Mouse (Mus musculus) frontal cortex, adult 2 months (tissue): ENCODE measurements around the gene Polr1c. TPM values are rescaled to one million over a fixed set of nuclear protein-coding genes. Genes with fewer than 3 reads are reported as not detected.
A peak's percentile ranks its signal among the peaks of the same experiment; 100 is the strongest.

Source experiments
- DNase-seq, 2 experiments: peaks; one replicate each; pipeline ENCODE4 v3.0.0; 2022; ENCODE audit warnings: low spot score in 1 of 2; ENCODE audit errors: extremely low spot score in 1 of 2
- polyA plus RNA-seq: library from polyadenylated mRNA; depleted of rRNA; stranded (reverse); fragments of >200 nt; gene quantifications from 2 replicates; pipeline ENCODE4 v1.2.3, GENCODE M21; 2012

Gene Polr1c
- polyA plus RNA-seq, 1 experiment: 52.7 TPM

DNA sequence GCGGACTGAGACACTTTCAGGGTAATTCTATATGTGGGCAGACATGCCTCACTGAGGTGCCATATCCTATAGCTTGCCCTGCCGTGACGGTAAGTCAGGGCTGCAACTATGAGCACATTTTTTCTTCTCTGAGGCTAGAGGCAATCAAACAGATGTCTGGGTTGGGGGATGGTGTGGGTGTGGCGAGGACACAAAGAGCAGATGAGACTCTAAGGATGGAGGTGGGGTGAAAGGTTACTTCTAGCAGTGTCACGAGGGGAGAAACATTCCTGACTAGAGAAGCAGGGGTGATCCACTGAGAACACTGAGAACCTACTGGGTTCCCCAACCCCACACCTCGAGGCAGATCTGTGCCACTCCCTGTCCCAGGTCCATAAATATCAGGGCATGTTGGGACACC, 19.1 kb upstream of the Polr1c start:
- DNase-seq: no peak

DNA sequence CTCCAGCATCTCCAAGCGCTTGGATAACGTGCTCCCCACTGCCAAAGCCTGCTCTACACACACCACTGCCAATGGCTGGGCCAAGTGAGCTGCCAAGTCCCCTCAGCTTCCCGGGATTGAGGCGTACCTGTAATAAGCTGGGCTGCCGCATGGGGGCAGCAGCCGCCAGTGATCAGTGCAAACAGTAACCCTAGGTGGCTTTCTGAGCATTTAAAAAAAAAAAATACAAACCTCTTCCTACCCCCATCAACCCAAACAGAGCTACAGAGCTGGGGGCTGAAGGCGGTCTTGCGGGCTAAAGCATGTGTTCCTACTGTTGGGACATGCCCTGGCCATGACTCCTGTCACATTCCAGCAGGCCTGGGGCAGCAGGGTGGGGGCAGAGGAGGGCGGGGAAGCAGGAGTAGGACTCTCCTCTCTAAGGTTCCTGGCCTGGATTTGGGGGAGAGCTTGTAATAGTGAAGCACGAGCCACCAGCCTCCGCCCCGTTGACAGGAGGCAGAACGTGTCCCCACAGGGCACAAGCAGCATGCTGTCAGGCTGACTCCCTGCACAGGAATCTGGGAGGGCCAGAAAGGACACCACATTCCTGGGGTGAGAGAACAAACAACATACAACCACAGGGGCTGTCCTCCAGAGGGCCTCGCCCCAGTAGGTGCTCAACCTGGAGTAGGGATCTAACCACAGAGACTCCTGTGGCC, 18.2 kb upstream of the Polr1c start:
- DNase-seq: peak in 1 of 2 experiments; percentile 93

DNA sequence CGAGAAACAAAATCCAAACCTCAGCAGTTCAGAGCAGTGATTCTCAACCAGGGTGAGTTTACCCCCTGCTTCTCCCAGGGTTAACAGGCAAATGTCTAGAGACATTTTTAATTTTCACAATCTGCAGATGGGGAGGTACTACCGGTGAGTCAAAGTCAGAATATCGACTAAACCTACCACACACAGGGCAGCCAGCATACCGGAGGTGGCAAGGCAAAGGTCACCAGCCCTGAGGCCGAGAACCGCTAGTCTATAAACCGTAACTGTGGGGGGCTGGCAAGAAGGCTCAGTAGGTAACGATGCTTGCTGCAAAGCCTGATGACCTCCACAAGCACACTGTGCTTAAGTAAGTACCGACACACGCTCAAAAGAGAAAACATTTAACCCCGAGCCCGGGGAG, 17.6 kb upstream of the Polr1c start:
- no peak for DNase-seq

DNA sequence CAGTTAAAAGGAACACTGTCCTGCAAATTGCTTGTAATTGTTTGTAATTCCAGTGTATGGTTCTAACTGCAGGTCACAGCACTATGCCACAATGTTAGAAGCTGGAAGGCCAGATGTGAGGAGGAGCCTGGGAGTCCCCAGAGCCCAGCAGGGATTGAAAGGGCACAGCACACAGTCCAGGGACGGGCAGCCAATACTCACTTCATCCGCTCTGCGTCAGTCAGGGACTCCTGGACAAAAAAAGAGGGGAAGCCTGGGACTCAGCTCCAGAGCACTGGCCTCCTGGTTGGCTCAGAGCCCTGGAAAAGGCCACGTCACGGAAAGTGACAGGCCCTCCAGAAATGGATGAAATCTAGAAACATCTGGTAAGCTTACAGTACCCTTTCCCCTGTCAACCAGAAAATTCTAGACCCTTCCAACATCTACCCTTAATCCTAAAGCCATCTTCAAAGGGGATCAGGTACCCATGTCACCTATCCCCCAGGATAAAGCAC, 14.4 kb upstream of the Polr1c start:
- DNase-seq: no peak

DNA sequence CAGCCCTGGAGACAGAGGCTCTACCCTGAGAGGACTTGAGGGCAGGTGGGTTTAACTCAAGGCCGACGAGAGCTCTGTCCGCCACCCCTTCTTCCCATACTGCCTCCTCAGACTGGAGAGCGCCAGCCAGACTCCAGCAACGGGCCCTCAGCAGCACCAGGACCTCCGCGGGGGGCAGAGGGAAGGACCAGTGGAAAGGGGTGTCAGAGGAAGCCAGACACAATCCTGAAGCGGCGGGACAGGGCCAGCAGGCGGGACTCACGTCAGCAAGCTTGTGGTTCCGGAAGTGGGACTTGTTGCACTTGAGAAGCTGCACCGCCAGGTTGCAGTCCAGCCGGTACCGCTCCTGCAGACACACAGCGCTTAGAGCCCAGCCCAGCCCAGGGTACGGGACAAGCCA, 11.8 kb upstream of the Polr1c start:
- no peak for DNase-seq

DNA sequence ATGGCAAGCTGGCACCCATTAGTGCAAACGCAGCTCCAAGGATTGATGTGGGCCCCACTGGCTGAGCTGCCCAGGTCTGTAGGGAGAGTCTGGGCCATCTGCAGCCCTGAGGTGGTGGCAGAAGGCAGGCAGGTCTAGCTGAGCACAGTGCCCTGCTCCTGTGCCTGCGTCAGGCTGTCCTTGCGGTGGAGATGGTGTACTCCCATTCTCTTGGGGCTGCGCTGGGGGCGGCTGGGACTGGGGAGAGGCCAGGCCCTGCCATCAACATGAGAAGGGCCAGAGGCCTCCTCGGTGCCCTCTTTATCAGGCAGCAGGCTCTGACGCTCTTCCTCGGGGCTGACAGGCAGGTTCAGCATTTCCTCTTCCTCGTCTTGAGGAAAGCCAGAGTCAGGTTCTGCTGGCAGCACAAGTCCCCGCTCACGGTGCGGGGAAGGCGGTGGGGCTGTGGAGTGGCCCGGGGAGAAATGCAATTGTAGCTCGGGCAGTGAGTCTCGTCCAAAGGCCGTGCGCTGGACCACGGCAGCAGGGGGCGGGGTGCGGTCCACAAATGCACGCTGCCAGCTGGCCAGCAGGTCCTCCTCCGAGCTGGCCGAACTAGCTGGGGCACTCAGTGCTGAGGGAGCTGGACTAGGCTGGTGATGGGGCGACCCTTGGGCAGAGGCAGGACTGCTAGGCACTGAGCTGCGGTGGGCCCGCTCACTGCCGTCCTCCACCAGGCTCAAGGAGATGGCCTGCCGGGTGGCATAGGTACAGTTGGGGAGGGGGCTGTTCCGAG, 10.6 kb upstream of the Polr1c start:
- DNase-seq: no peak

DNA sequence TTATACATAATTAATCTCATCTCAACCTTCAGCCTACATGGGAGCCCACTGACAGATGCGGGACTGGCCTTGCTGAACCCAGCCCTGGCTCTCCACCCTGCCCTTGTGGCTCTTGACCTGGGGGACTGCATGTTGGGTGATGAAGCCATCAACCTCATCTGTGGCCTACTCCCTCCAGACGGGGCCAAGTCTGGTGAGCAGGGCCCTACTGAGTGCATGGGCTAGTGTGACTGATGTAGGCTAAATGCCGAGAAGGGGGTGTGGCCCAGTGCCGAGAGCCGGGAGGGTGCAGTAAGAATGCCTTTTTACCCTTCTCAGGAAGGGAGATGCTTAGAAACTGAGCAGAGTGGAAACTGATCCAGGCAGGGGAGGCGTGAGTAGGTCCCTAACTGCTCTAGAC, 7.3 kb upstream of the Polr1c start:
- DNase-seq: no peak

DNA sequence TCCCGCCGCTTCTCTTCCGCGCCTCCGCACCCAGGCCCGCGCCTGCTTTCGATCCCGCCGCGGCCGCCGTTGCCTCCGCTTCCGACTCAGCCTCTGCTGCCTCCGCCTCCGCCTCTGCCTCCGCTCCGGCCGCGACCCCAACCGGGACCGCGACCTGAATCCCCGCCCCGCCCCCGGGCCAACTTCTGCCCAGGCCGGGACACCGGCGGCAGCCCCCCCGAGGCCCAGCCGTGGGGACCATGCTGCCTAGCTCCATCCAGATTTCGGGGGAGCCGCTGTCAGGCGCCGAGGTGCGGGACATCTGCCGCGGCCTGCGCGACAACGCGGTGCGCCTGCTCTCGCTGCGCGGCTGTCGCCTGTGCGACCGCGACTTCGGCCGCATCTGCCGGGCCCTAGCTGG, 6.3 kb upstream of the Polr1c start:
- DNase-seq: no peak

DNA sequence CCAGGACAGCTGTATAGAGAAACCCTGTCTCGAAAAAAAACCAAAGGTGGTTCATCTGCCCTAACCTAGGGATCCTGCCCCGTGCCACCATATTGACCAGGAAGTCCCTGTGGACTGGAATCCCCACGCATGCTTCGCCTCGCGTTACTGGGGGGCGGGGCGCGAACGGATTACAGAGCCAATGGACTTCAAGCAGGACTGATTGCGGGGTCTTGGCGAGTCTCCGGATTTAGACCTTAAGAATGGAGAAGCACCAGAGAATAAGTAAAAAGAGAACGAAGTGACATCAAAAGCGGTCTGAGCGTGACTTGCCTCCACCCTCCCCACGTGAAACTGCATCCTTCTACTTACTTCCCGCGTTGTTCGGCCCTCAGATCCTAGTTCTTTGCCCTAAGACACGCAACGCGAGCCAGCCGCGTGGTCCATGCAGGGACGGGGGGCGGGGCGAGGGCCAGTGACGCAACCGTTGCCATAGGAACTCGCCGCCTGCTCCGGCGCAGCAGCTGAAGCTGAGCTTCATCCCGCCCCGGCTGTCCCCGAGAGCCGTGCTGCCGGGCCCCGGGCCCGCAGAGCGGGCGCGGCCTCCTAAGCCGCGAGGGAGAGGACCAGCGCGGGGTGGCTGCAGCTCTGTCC, 5.7 kb upstream of the Polr1c start, which contains the start of gene Lrrc73:
Gene Lrrc73 (plus strand): TSS at position 80 of the 633 bp plus-strand sequence.
- peak; percentile 86 to 97 for DNase-seq

DNA sequence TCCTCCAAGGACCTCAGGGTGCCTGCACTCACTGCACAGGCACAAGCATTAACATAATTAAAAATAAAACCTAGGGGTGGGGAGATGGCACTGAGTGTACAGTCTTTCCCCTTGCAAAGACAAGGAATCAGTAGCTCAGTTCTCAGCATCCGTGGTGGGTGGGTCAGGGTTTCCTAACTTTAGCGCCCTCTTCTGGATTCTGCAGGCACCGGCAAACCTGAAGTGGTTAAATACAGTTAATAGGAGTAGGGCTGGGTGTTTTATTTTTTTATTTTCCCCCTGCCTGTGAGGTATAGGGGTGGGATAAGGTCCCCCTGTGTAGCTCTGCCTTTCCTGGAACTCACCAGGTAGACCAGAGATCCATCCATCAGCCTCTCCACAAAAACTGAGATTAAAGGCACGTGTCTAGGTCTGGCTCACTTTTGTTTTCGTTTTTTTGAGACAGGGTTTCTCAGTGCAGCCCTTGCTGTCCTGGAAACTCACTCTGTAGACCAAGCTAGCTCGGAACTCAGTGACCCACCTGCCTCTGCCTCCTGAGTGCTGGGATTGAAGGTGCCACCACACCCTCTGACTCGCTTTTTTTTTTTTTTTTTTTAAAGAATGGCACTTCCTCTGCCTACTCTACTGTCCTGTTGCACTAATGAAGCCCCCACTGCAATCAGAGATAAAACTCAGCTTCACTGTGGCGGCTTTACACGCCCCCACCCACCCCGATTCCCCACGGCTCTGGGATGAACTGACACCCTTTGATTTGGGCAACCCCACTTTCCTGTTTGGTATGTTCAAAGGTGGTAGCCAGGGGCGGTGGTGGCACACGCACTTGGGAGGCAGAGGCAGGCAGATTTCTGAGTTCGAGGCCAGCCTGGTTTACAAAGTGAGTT, 5.0 kb upstream of the Polr1c start:
- peak in 1 of 2 experiments; percentile 64 for DNase-seq

DNA sequence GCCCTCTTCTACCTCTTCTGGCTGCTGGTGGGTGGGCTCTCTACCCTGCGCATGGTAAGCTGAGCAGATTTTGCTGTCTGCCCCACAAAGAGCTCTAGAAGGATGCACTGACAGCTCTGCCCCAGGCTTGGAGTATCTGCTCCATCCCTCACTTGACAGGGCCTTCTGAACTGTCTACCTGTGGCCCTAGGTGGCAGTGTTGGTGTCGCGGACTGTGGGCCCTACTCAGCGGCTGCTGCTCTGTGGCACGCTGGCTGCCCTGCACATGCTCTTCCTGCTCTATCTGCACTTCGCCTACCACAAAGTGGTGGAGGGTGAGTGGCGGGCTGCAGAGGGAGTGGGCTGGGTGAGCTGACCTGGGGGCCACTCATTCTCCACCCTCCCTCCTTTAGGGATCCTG, 3.3 kb upstream of the Polr1c start:
- no peak for DNase-seq

DNA sequence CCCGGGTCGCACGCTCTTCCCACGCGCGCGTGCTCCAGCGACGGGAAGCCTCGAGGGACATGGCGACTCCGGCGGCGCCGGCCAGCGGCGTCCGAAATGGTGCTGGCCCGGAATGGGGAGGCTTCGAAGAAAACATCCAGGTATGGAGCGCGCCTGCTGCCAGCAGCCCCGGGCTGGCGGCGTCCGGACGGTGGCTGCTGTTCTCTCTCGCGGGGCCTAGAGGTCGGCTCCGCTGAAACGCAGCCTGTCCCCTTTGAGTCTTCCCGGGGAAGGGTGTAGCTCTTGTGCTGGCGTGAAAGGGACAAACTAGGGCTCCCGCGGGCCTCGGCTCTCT, 302 bp upstream of the Polr1c start:
- no peak for DNase-seq

DNA sequence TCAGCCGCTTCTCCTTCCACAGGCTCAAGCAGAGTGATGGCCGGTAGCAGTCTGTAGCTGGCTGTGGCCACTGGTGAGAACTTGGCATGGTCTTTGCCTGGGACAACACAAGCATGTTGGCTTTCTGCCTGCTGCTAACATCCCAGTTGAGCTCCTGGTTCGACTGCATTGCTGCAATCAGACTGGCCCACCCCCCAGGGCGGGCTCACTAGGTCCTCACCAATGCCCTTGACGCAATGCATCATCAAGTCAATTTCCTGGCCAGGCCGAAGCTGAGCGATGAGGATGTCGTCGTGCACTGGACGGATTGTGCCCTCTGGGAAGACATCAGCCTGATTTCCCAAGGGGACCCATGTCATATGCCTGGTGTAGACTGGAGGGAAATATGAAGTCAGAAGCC, 3.3 kb downstream of the Polr1c start:
- DNase-seq: no peak

DNA sequence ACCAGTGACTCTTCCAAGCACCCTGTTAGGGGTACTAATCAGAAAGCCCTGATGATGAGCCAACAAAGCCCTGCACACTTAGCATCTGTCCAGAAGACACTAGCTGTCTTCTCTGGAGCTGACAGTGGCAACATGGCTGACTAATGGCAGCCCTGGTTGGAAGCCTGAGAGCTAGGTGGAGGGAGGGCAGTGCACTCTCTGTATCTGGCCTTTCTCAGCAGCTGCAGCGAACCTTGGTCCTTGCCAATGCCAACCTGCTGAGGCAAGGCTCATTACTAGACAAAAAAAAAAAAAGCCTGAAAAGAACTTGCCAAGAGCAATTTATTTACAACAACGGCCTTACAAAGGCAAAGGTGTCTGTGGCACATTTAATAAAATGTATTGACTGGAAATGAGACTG, 4.2 kb downstream of the Polr1c start:
- DNase-seq: no peak

DNA sequence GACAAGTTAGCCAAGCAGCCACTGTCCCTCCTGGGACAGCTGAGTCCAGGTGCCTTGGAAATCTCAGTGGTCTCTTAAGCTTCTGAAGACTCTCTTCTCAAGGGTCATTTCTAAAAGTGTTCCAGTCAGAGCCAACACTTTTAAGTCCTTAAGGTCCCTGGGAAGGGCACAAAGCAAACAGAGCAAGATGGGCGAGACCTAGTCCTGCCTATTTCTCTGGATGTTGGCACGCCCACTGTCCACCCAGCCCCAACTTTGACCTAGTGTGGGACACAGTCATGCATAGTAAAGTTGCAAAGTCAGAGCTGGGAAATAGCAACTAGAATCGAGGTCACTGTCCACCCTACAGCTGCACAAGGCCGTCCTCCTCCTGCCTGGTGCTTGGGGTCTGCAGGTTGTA, 4.9 kb downstream of the Polr1c start:
- DNase-seq: no peak

DNA sequence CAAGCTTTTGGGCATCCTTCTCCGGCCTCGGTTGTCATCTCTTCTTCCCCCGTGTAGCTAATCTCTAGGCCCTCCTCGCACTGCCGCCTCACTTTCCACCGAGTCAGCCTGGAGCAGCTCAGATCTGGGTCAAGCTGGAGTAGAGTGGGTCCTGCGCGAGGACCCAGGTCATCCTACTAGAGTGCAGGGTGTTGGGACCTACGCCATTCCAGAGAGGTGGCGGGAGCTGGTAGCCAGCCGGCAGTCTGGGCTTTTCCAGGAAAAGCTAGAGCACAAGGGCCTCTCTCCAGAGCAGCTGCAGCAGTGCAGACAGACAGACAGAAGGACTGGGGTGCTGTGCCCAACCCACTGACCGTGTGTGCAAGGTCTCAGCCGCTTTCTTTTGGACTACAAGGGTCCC, 5.6 kb downstream of the Polr1c start:
- DNase-seq: no peak

DNA sequence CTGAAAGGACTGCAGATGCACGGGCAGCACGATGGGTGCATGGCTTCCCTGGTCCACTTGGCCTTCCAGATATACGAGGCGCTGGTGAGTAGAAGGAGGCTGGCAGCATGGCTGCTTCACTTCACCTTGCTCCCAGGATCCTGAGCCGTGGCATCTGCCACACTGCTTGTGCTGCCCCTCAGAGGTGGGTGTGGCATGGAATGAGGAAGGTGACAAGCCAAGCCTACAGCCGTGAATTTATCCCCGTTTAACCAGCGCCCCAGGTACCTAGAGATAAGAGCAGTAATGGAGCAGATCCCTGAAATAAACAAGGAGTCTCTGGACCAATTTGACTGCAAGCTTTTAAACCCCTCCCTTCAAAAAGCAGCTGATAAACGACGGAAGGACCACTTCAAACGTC, 6.4 kb downstream of the Polr1c start:
- DNase-seq: no peak

DNA sequence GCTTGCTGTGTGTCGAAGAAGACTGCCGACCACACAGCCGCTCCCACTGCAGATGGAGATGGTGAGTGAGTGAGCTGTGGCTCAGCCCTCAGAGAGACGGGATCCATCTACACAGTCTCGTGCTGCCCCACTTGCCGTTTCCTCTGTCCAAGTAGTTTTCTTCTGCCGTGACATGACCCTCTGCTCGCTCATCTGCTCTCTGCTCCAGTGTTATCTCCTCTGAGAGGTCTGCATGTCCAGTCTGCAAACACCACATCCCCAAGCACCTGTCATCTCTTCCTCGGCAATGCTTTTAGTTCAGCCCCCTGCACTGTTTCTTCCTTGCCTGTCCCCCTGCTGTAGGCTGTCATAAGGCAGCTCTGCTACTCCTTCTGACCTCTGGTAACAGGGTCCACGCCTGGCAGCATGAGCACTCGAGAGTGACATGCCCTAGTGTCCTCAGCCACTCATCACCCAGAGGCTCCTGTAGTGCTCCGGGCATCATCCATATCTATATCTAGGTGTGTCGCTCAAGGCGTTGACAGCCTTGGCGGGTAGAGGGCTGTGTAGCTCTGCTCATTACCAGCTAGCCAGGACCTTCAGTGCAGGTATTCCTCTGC, 8.2 kb downstream of the Polr1c start:
- no peak for DNase-seq

DNA sequence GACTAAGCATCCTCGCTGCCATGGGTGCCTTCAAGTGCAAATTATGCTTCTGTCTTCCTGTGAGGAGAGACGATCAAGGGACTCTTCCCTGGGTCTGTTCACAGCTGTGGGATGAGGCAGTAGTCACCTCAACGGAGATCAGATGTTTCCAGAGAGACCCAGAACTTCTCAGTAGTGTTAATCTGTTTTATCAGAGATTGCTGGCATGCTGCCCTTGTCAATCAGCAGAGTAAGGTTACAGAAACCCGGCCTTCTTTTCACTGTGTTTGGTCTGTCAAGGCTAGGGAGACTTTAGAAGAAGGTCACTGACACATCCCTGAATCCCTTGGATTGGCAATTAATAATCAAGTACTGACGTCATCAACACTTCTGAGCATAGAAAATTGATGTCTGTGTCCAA, 10.4 kb downstream of the Polr1c start:
- DNase-seq: no peak

DNA sequence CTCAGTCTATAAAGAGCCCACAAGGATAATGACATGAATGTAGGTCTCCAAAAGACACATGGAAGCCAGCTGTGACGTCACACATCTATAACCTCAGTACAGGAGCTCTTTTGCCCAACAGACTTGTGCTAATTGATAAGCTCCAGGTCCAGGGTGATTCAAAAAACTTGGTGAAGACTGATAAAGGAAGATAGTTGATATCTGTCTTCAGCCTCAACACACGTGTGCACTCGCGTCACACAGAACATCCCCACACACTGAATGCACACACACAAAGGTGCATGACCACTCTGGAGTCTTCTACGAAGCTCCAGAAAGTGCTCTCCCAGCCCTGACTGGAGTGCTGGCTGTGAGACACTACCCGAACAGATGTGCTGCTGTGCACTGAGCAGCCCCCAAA, 10.8 kb downstream of the Polr1c start:
- DNase-seq: no peak
